Mouse (Mus musculus): ENCODE measurements around the gene Tpst2.

GRCm38 (mm10) chr5:112329805-112330564 lies 53.5 kb downstream of the Tpst2 start:
- no peak for TF ChIP-seq GATA1 (IDR thresholded peaks at IDR 0.05; ENCODE audit: low read length)
- TF ChIP-seq TAL1 (IDR thresholded peaks at IDR 0.05; ENCODE audit: low read length): no peak

All from erythroblast, embryonic 14.5 days (primary cell).